In genomic region chr15:37165887-37166507, GRCm38 (mm10) we compare ENCODE assay signal across 8 mouse cellular contexts.
A peak's percentile ranks its signal among the peaks of the same experiment; 100 is the strongest.
DNase-seq lines count a peak whose midpoint lies in the region; ATAC-seq and TF ChIP-seq lines count a peak whose summit lies in the region.

No protein-coding gene starts in this region.

- no peak overlapping the region for H3K9ac ChIP-seq in hindbrain, embryonic 13.5 days
- no peak overlapping the region for H3K9ac ChIP-seq in liver, embryonic 11.5 days (ENCODE audit: low read depth, low read length)
- no peak overlapping the region for H3K9ac ChIP-seq in midbrain, embryonic 16.5 days (ENCODE audit: low read depth, low read length)

- H3K4me3 ChIP-seq in E14TG2a.4 (replicated peaks; ENCODE audit: low read length), result peak overlapping the region; percentile 52
- no peak overlapping the region for H3K4me3 ChIP-seq in hindbrain, embryonic 13.5 days
- no peak overlapping the region for H3K4me3 ChIP-seq in liver, embryonic 11.5 days (ENCODE audit: low read depth, low read length)
- H3K4me3 ChIP-seq in midbrain, embryonic 16.5 days (ENCODE audit: low read depth, low read length), result no peak overlapping the region

- H3K36me3 ChIP-seq in E14TG2a.4 (ENCODE audit: insufficient read depth, low read length), result no peaks in the 10 kb centered on the region
- H3K36me3 ChIP-seq in hindbrain, embryonic 13.5 days, result no peaks in the 10 kb centered on the region
- no peaks in the 10 kb centered on the region for H3K36me3 ChIP-seq in liver, embryonic 11.5 days (ENCODE audit: control insufficient read depth, insufficient read depth, low read length)
- H3K36me3 ChIP-seq in midbrain, embryonic 16.5 days (ENCODE audit: control insufficient read depth, insufficient read depth, low read length), result no peaks in the 10 kb centered on the region

- H3K4me1 ChIP-seq in E14TG2a.4 (replicated peaks; ENCODE audit: low read depth, low read length), result peaks cover 38% of the 10 kb centered on the region
- H3K4me1 ChIP-seq in hindbrain, embryonic 13.5 days (replicated peaks), result peaks cover 4% of the 10 kb centered on the region; the same call in 1 of the 2 replicates
- no peaks in the 10 kb centered on the region for H3K4me1 ChIP-seq in liver, embryonic 11.5 days (replicated peaks; ENCODE audit: control insufficient read depth, insufficient read depth, low read length)
- no peaks in the 10 kb centered on the region for H3K4me1 ChIP-seq in midbrain, embryonic 16.5 days (ENCODE audit: control insufficient read depth, insufficient read depth, low read length)

- no peak overlapping the region for H3K27ac ChIP-seq in hindbrain, embryonic 13.5 days
- no peak overlapping the region for H3K27ac ChIP-seq in liver, embryonic 11.5 days (ENCODE audit: low read depth, low read length)
- no peak overlapping the region for H3K27ac ChIP-seq in midbrain, embryonic 16.5 days (ENCODE audit: low read length)

- peaks cover 7% of the 10 kb centered on the region for H3K27me3 ChIP-seq in E14TG2a.4 (ENCODE audit: insufficient read depth, low read length)
- H3K27me3 ChIP-seq in hindbrain, embryonic 13.5 days, result 0 out of 2 replicates have a peak, but pooled peaks cover 7% of the 10 kb centered on the region
- H3K27me3 ChIP-seq in liver, embryonic 11.5 days (replicated peaks; ENCODE audit: control insufficient read depth, insufficient read depth, low read length), result no peaks in the 10 kb centered on the region
- no peaks in the 10 kb centered on the region for H3K27me3 ChIP-seq in midbrain, embryonic 16.5 days (ENCODE audit: control insufficient read depth, insufficient read depth, low read depth, low read length)

- peak overlapping the region; percentile 8; the same call in 1 of the 2 replicates for H3K4me2 ChIP-seq in hindbrain, embryonic 13.5 days
- peak overlapping the region; percentile 28 for H3K4me2 ChIP-seq in liver, embryonic 11.5 days
- H3K4me2 ChIP-seq in midbrain, embryonic 16.5 days (ENCODE audit: low read length), result no peak overlapping the region

- TF ChIP-seq CTCF in E14TG2a.4 (conservative IDR thresholded peaks at IDR 0.05; ENCODE audit: low read length), result no peak

- no peak for ATAC-seq in hindbrain, embryonic 13.5 days (ENCODE audit: low FRiP score)
- ATAC-seq in liver, embryonic 11.5 days (replicated peaks; ENCODE audit: low FRiP score), result no peak
- no peak for ATAC-seq in midbrain, embryonic 16.5 days

- WGBS in hindbrain, embryonic 13.5 days, result 27% methylated on average over 12 of the region's 12 CpGs
- 10% methylated on average over 12 of the region's 12 CpGs for WGBS in liver, embryonic 11.5 days
- 35% methylated on average over 12 of the region's 12 CpGs for WGBS in midbrain, embryonic 16.5 days

- DNase-seq in adrenal gland, postnatal 10 days, result peak; percentile 22
- no peak for DNase-seq in adrenal gland, postnatal 25 days
- no peak for DNase-seq in liver, embryonic 11.5 days (ENCODE audit: low spot score)
- DNase-seq in spleen, postnatal 36 days (ENCODE audit: low spot score in 2 of 2), result no peak
- DNase-seq in layer of hippocampus, adult 9-11 months, result no peak

- no peaks in the 10 kb centered on the region for H3K9me3 ChIP-seq in E14TG2a.4 (ENCODE audit: low read length)
- H3K9me3 ChIP-seq in hindbrain, embryonic 13.5 days, result no peaks in the 10 kb centered on the region
- H3K9me3 ChIP-seq in liver, embryonic 11.5 days (ENCODE audit: control insufficient read depth, low read length), result no peaks in the 10 kb centered on the region
- no peaks in the 10 kb centered on the region for H3K9me3 ChIP-seq in midbrain, embryonic 16.5 days (replicated peaks; ENCODE audit: control insufficient read depth, low read length, poor library complexity, severe bottlenecking)
